9 mouse cellular contexts compared by ENCODE assay signal in the genomic region with DNA sequence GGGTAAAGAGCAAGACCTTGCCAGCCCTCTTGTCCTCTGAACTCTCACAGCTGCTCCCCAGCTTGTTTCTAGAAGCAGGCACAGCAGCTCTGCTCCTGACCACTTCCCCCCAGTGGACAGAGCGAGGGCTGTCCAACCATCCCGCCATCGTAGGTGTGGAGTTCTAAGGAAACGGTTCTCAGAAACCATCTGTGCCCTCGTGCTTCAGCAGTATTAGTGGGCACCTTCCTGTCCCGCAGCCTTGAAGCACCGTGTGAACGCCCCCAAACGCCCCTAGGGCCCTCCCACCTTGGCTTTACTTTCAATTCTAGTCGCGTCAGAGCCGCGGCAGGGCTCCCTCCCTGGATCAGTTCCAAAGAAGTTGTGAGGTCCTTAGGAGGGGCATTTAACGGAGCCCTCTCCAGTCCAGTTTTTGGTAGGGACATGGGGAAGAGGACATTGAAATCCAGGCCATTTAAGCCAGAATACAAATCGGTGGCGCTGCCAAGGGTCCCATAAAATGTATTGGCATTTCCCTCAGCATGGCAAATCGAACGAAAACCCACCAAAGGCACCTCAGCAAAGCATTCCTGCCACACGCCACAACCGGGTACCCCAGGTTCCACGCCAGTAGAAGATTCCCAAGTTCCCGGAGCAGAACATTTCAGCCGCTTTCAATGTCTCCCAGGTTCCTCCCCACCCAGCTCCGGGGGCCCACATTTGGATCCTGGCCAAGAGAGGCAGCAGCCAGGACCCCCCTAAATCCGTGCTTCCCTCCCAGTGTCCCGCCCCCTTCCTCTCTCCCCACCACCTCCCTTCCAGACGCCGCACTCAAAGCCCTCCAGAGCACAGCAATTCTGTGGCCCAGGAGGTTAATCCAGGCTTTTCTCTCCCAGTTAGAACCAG. TPM values are rescaled to one million over a fixed set of nuclear protein-coding genes. Genes with fewer than 3 reads are reported as not detected.
DNase-seq lines count a peak whose midpoint lies in the region; ATAC-seq and TF ChIP-seq lines count a peak whose summit lies in the region.
"Had no signal": no experiment of that assay in that cellular context is flagged by ENCODE, and none has a peak within 500 bp of the region (broad histone marks: within the 10 kb centered on the region; RNA-seq: fewer than 3 reads in every experiment).

No protein-coding gene starts in this region.

- H3K4me1 ChIP-seq in forebrain, embryonic 13.5 days = peaks cover 19% of the 10 kb centered on the region
- H3K4me1 ChIP-seq in limb, embryonic 10.5 days = peaks cover 32% of the 10 kb centered on the region
- peaks cover 6% of the 10 kb centered on the region for H3K4me1 ChIP-seq in midbrain, embryonic 11.5 days (ENCODE audit: control insufficient read depth, insufficient read depth, low read length)
- peaks cover 15% of the 10 kb centered on the region for H3K4me1 ChIP-seq in testis, adult 2 months (ENCODE audit: control insufficient read depth, insufficient read depth, low read length)

- H3K9me3 ChIP-seq in forebrain, embryonic 13.5 days (replicated peaks) = no peaks in the 10 kb centered on the region
- H3K9me3 ChIP-seq in limb, embryonic 10.5 days (replicated peaks) = no peaks in the 10 kb centered on the region
- no peaks in the 10 kb centered on the region for H3K9me3 ChIP-seq in midbrain, embryonic 11.5 days (ENCODE audit: control insufficient read depth, low read length)

- no peaks in the 10 kb centered on the region for H3K36me3 ChIP-seq in forebrain, embryonic 13.5 days (ENCODE audit: poor library complexity, severe bottlenecking)
- H3K36me3 ChIP-seq in limb, embryonic 10.5 days = no peaks in the 10 kb centered on the region
- no peaks in the 10 kb centered on the region for H3K36me3 ChIP-seq in midbrain, embryonic 11.5 days (ENCODE audit: control insufficient read depth, insufficient read depth, low read length)
- H3K36me3 ChIP-seq in testis, adult 2 months (ENCODE audit: control insufficient read depth, insufficient read depth, low read length) = no peaks in the 10 kb centered on the region

- 0 out of 2 replicates have a peak, but pooled peaks have one; percentile 7 for ATAC-seq in forebrain, embryonic 13.5 days
- 0 out of 2 replicates have a peak, but pooled peaks have one; percentile 0 for ATAC-seq in midbrain, embryonic 11.5 days (ENCODE audit: low FRiP score)

- H3K9ac ChIP-seq in forebrain, embryonic 13.5 days = peak overlapping the region; percentile 76
- peak overlapping the region; percentile 71; the same call in 1 of the 2 replicates for H3K9ac ChIP-seq in midbrain, embryonic 11.5 days (ENCODE audit: low read length)

- intact Hi-C loops in heart, postnatal 36 days (cut with DNase I) = loop anchor here (5.0 to 10.0 kb wide), 3 partner anchors 371 to 829 kb away; partner anchors contain the start of gene Rfk

- whole genome bisulfite sequencing in forebrain, embryonic 13.5 days = under 1% methylated on average over 28 of the region's 28 CpGs
- WGBS in limb, embryonic 10.5 days = under 1% methylated on average over 28 of the region's 28 CpGs
- under 1% methylated on average over 28 of the region's 28 CpGs for WGBS in midbrain, embryonic 11.5 days

- H3K27ac ChIP-seq in forebrain, embryonic 13.5 days = no peak overlapping the region
- H3K27ac ChIP-seq in limb, embryonic 10.5 days = peak overlapping the region; percentile 61
- no peak overlapping the region for H3K27ac ChIP-seq in midbrain, embryonic 11.5 days (ENCODE audit: low read depth, low read length)
- no peak overlapping the region for H3K27ac ChIP-seq in testis, adult 2 months (ENCODE audit: control insufficient read depth, insufficient read depth, low read depth, low read length)

- H3K4me3 ChIP-seq in forebrain, embryonic 13.5 days = peak overlapping the region; percentile 70
- H3K4me3 ChIP-seq in limb, embryonic 10.5 days = peak overlapping the region; percentile 80
- H3K4me3 ChIP-seq in midbrain, embryonic 11.5 days (ENCODE audit: low read depth, low read length) = peak overlapping the region; percentile 68
- peak overlapping the region; percentile 80 for H3K4me3 ChIP-seq in testis, adult 2 months (ENCODE audit: control insufficient read depth, low read depth, low read length)

- peak; percentile 6 for DNase-seq in ES-CJ7 (ENCODE audit: low read depth, low spot score)
- peak; percentile 66 for DNase-seq in adrenal gland, adult 8-10 months
- peak; percentile 27 to 36 for DNase-seq in heart, postnatal 36 days
- DNase-seq in limb, embryonic 10.5 days (ENCODE audit: low spot score) = peak; percentile 61
- peak; percentile 94 for DNase-seq in midbrain, embryonic 11.5 days (ENCODE audit: low spot score, missing footprints)
- DNase-seq in thymus, postnatal 14 days = no peak

- peak overlapping the region; percentile 94 for H3K4me2 ChIP-seq in forebrain, embryonic 13.5 days
- peak overlapping the region; percentile 91 for H3K4me2 ChIP-seq in midbrain, embryonic 11.5 days

- no peak for TF ChIP-seq POLR2A in testis, adult 2 months (IDR thresholded peaks at IDR 0.05; ENCODE audit: control insufficient read depth, low read depth, low read length)

- no peaks in the 10 kb centered on the region; the same call in 1 of the 2 replicates for H3K27me3 ChIP-seq in forebrain, embryonic 13.5 days
- H3K27me3 ChIP-seq in limb, embryonic 10.5 days (ENCODE audit: low read depth, poor library complexity, severe bottlenecking) = peaks cover 11% of the 10 kb centered on the region; the same call in 1 of the 2 replicates
- H3K27me3 ChIP-seq in midbrain, embryonic 11.5 days (ENCODE audit: control insufficient read depth, insufficient read depth, low read length) = peaks cover 5% of the 10 kb centered on the region; the same call in 1 of the 2 replicates
- no peaks in the 10 kb centered on the region for H3K27me3 ChIP-seq in testis, adult 2 months (ENCODE audit: control insufficient read depth, insufficient read depth, low read length)

- TF ChIP-seq CTCF in testis, adult 2 months (IDR thresholded peaks at IDR 0.05; ENCODE audit: control insufficient read depth, insufficient read depth, insufficient replicate concordance, low read depth, low read length) = peak; percentile 46; the same call in 1 of the 2 replicates

RNA-seq across cellular contexts. Expression of gene Pcsk5, which starts 1.5 kb away (rescaled TPM):
- 100 to 1,000 TPM; 179 to 277 (median 199) TPM for total RNA-seq in adrenal gland, adult 8-10 months (2022)
- polyA plus RNA-seq in forebrain, embryonic 13.5 days (2015; fragmentation: Nextera tagmentation; extraction: Ambion mirVana) = 5.2 and 5.4 TPM in 2 replicates
- 1 to 10 TPM; 2.2 to 3.2 TPM for total RNA-seq in heart, postnatal 36 days (2021)
- 9.5 and 11.6 TPM in 2 replicates for polyA plus RNA-seq in limb, embryonic 10.5 days (2016; fragmentation: Nextera tagmentation; extraction: Ambion mirVana)
- 6.5 and 6.9 TPM in 2 replicates for polyA plus RNA-seq in midbrain, embryonic 11.5 days (2014; fragmentation: Nextera tagmentation; extraction: Ambion mirVana)
- 0.81 and 0.88 TPM in 2 replicates for polyA plus RNA-seq in testis, adult 2 months (2012; rRNA removed)
- total RNA-seq: neutrophil, adult 5-6 weeks had no signal
